13 mouse cellular contexts compared by ENCODE assay signal in the genomic region with DNA sequence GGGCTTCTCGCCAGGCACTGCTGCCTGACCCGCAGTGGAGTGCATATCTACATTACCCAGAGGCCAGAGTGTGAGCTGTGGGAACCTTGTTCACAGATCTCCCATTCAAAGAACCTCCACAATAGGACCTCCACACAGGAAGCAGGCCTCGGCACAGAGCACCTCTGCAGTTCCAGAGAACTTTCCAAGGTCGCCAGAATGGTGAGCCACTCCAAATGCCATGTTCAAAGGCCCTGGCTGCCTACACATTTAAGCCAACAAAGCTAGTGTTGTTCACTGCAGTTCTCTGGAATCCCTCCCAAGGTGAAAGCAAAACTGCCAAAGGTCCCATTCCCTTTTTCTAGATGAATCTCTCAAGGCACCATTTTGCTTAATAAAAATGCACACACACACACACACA. TPM values are rescaled to one million over a fixed set of nuclear protein-coding genes. Genes with fewer than 3 reads are reported as not detected.
A peak's percentile ranks its signal among the peaks of the same experiment; 100 is the strongest.
DNase-seq lines count a peak whose midpoint lies in the region; ATAC-seq and TF ChIP-seq lines count a peak whose summit lies in the region.
"Had no signal": no experiment of that assay in that cellular context is flagged by ENCODE, and none has a peak within 500 bp of the region (broad histone marks: within the 10 kb centered on the region; RNA-seq: fewer than 3 reads in every experiment).

No protein-coding gene starts in this region.

- H3K4me3 ChIP-seq in heart, embryonic 11.5 days (ENCODE audit: low read depth, low read length), result no peak overlapping the region
- H3K4me3 ChIP-seq in lung, postnatal 0 days (ENCODE audit: low read depth, low read length), result no peak overlapping the region
- no peak overlapping the region for H3K4me3 ChIP-seq in heart, postnatal 0 days (ENCODE audit: low read depth, low read length)
- no peak overlapping the region for H3K4me3 ChIP-seq in forebrain, postnatal 0 days (ENCODE audit: low read depth, low read length)

- no peak for ATAC-seq in heart, embryonic 11.5 days (replicated peaks; ENCODE audit: insufficient number of reproducible peaks, low FRiP score, low TSS enrichment)
- ATAC-seq in lung, postnatal 0 days, result no peak
- peak; percentile 8; the same call in 1 of the 2 replicates for ATAC-seq in heart, postnatal 0 days (ENCODE audit: insufficient read depth, low read depth)
- no peak for ATAC-seq in forebrain, postnatal 0 days
- ATAC-seq: forebrain, embryonic 14.5 days; hindbrain, postnatal 0 days had no signal

- H3K4me1 ChIP-seq in heart, embryonic 11.5 days (ENCODE audit: control insufficient read depth, insufficient read depth, low read length), result peaks cover 67% of the 10 kb centered on the region
- H3K4me1 ChIP-seq in lung, postnatal 0 days (ENCODE audit: insufficient read depth, low read depth, low read length), result peaks cover 21% of the 10 kb centered on the region; the same call in 1 of the 2 replicates
- peaks cover 65% of the 10 kb centered on the region for H3K4me1 ChIP-seq in heart, postnatal 0 days (ENCODE audit: control insufficient read depth, insufficient read depth)
- H3K4me1 ChIP-seq in forebrain, postnatal 0 days (ENCODE audit: insufficient read depth), result peaks cover 4% of the 10 kb centered on the region

- WGBS in heart, embryonic 11.5 days (ENCODE audit: insufficient replicate concordance), result 29% methylated on average over 4 of the region's 4 CpGs
- whole genome bisulfite sequencing in lung, postnatal 0 days, result 49% methylated on average over 4 of the region's 4 CpGs
- WGBS in heart, postnatal 0 days, result 16% methylated on average over 4 of the region's 4 CpGs
- WGBS in forebrain, postnatal 0 days, result 54% methylated on average over 4 of the region's 4 CpGs

- no peak overlapping the region for H3K9ac ChIP-seq in heart, embryonic 11.5 days (ENCODE audit: low read depth, low read length)
- no peak overlapping the region for H3K9ac ChIP-seq in lung, postnatal 0 days (replicated peaks; ENCODE audit: low read depth)
- H3K9ac ChIP-seq in heart, postnatal 0 days (replicated peaks; ENCODE audit: low read depth, low read length), result no peak overlapping the region
- no peak overlapping the region for H3K9ac ChIP-seq in forebrain, postnatal 0 days

- DNase-seq in heart, postnatal 25 days (ENCODE audit: low spot score), result no peak
- no peak for DNase-seq in lung, postnatal 0 days (ENCODE audit: low spot score)
- DNase-seq in lung, adult 18-20 months, result no peak
- DNase-seq in heart, postnatal 0 days (ENCODE audit: low spot score), result no peak
- DNase-seq in ovary, postnatal 10 days (ENCODE audit: low spot score), result no peak
- no peak for DNase-seq in forebrain, postnatal 0 days
- DNase-seq: gastrocnemius, postnatal 25 days; lung, postnatal 36 days; midbrain, embryonic 14.5 days; retina, postnatal 1 day had no signal

- H3K27ac ChIP-seq in heart, embryonic 11.5 days (ENCODE audit: low read depth, low read length), result peak overlapping the region; percentile 64
- H3K27ac ChIP-seq in lung, postnatal 0 days (ENCODE audit: low read length), result peak overlapping the region; percentile 6; the same call in 1 of the 2 replicates
- H3K27ac ChIP-seq in heart, postnatal 0 days (ENCODE audit: low read depth), result peak overlapping the region; percentile 82
- no peak overlapping the region for H3K27ac ChIP-seq in forebrain, postnatal 0 days (ENCODE audit: low read depth, low read length)
- H3K27ac ChIP-seq: hindbrain, postnatal 0 days had no signal

- intact Hi-C loops in heart, postnatal 25 days (cut with DNase I), result loop anchor here (5.0 kb wide), 2 partner anchors 38 to 52 kb away; no protein-coding TSS in a partner anchor

- H3K9me3 ChIP-seq in heart, embryonic 11.5 days (replicated peaks; ENCODE audit: control insufficient read depth, low read length), result no peaks in the 10 kb centered on the region
- H3K9me3 ChIP-seq in lung, postnatal 0 days (ENCODE audit: low read length), result no peaks in the 10 kb centered on the region
- no peaks in the 10 kb centered on the region for H3K9me3 ChIP-seq in heart, postnatal 0 days (replicated peaks; ENCODE audit: control insufficient read depth, low read length)
- H3K9me3 ChIP-seq in forebrain, postnatal 0 days (ENCODE audit: low read length), result no peaks in the 10 kb centered on the region

- 0 out of 2 replicates have a peak overlapping the region, but pooled peaks have one; percentile 27 for H3K4me2 ChIP-seq in heart, embryonic 11.5 days
- no peak overlapping the region for H3K4me2 ChIP-seq in lung, postnatal 0 days (replicated peaks; ENCODE audit: low read depth, low read length)
- H3K4me2 ChIP-seq in heart, postnatal 0 days (ENCODE audit: low read depth, low read length), result no peak overlapping the region
- H3K4me2 ChIP-seq in forebrain, postnatal 0 days (ENCODE audit: low read depth), result no peak overlapping the region

- H3K36me3 ChIP-seq in heart, embryonic 11.5 days (ENCODE audit: control insufficient read depth, insufficient read depth, low read length), result no peaks in the 10 kb centered on the region
- H3K36me3 ChIP-seq in lung, postnatal 0 days (ENCODE audit: insufficient read depth, low read length), result no peaks in the 10 kb centered on the region
- no peaks in the 10 kb centered on the region for H3K36me3 ChIP-seq in heart, postnatal 0 days (replicated peaks; ENCODE audit: control insufficient read depth, insufficient read depth, low read length)
- H3K36me3 ChIP-seq in forebrain, postnatal 0 days (ENCODE audit: insufficient read depth), result no peaks in the 10 kb centered on the region

- no peak for TF ChIP-seq CTCF in lung, postnatal 0 days (IDR thresholded peaks at IDR 0.05)
- TF ChIP-seq CTCF in heart, postnatal 0 days (IDR thresholded peaks at IDR 0.05; ENCODE audit: low read depth), result no peak
- TF ChIP-seq CTCF in forebrain, postnatal 0 days (IDR thresholded peaks at IDR 0.05; ENCODE audit: low read depth), result no peak

- TF ChIP-seq EP300 in lung, postnatal 0 days (IDR thresholded peaks at IDR 0.05), result no peak
- no peak for TF ChIP-seq EP300 in heart, postnatal 0 days (IDR thresholded peaks at IDR 0.05; ENCODE audit: low read depth)

- H3K27me3 ChIP-seq in heart, embryonic 11.5 days (ENCODE audit: control insufficient read depth, insufficient read depth, low read length), result no peaks in the 10 kb centered on the region
- no peaks in the 10 kb centered on the region for H3K27me3 ChIP-seq in lung, postnatal 0 days (replicated peaks; ENCODE audit: insufficient read depth, low read length)
- H3K27me3 ChIP-seq in heart, postnatal 0 days (ENCODE audit: control insufficient read depth, insufficient read depth, low read length), result no peaks in the 10 kb centered on the region
- no peaks in the 10 kb centered on the region for H3K27me3 ChIP-seq in forebrain, postnatal 0 days (ENCODE audit: insufficient read depth, low read length)

RNA-seq across cellular contexts. Expression of a gene that starts 55.4 kb away (rescaled TPM):
- 27.5 and 28.6 TPM in 2 replicates for polyA plus RNA-seq in heart, embryonic 11.5 days (2014; fragmentation: Nextera tagmentation; extraction: Ambion mirVana)
- total RNA-seq in heart, postnatal 25 days (2021), result 10 to 100 TPM; 58.5 to 69.4 TPM
- 28.5 and 30.6 TPM in 2 replicates for polyA plus RNA-seq in lung, postnatal 0 days (2015; fragmentation: Nextera tagmentation; extraction: Ambion mirVana)
- 44.1 and 57.1 TPM in 2 replicates for total RNA-seq in heart, postnatal 0 days (2014; rRNA removed; ENCODE audit: low replicate concordance)
- 13.8 and 16.4 TPM in 2 replicates for polyA plus RNA-seq in heart, postnatal 0 days (2015; fragmentation: Nextera tagmentation; extraction: Ambion mirVana)
- total RNA-seq in forebrain, postnatal 0 days (2014; rRNA removed), result 17.2 and 18.3 TPM in 2 replicates
- polyA plus RNA-seq in forebrain, postnatal 0 days (2015; fragmentation: Nextera tagmentation; extraction: Ambion mirVana), result 3.9 and 5.7 TPM in 2 replicates
